Comparison of ENCODE assay signal across 9 mouse cellular contexts in the genomic region with DNA sequence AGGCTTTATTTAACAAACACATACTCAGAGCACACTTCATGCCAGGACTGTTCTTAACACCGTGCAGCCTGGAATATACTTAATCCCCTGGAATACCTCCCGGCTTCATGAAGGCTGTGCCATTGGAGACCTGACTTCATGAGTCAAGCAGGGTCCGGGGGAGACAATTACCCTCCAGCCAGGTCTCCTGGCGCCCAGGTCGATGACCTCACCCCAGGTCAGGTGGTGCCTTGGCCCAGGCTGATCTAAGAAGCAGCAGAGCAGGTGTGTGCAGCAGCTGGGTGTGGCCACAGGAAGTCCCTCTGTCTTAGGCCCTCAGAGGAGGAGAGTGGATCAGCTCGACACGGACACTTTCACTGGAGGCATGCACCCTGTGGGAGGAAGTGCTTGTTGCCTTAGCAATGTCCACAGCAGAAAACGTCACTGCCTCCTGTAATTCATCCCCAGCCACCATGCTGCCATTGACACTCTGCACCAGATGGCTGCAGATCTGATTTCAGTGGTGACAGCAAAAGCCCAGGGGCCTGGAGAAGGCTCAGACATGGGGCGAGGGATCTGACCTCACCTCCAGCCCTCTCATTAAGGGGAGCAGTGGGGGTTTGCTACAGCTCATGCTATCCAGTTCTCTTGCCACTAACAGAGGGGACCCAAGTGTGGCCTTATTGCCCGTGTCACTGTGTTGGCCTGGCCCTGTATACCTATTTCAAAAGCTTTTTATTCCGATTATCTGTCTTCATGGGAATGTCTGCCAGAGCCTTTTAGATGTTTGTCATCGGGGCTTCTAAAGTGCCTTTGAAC.
DNase-seq lines count a peak whose midpoint lies in the region; ATAC-seq lines count a peak whose summit lies in the region.
"Had no signal": no experiment of that assay in that cellular context is flagged by ENCODE, and none has a peak within 500 bp of the region (broad histone marks: within the 10 kb centered on the region; RNA-seq: fewer than 3 reads in every experiment).

No protein-coding gene starts in this region.

- H3K27ac ChIP-seq in heart, embryonic 16.5 days (ENCODE audit: low read length): no peak overlapping the region
- no peak overlapping the region for H3K27ac ChIP-seq in forebrain, embryonic 11.5 days (ENCODE audit: low read depth, low read length)

- H3K4me2 ChIP-seq in heart, embryonic 16.5 days (ENCODE audit: low read depth, low read length): no peak overlapping the region
- no peak overlapping the region for H3K4me2 ChIP-seq in forebrain, embryonic 11.5 days (ENCODE audit: low read depth, low read length, severe bottlenecking)

- no peaks in the 10 kb centered on the region for H3K36me3 ChIP-seq in heart, embryonic 16.5 days (ENCODE audit: control insufficient read depth, insufficient read depth)
- no peaks in the 10 kb centered on the region for H3K36me3 ChIP-seq in forebrain, embryonic 11.5 days (ENCODE audit: control insufficient read depth, insufficient read depth, low read length)

- H3K9me3 ChIP-seq in heart, embryonic 16.5 days (replicated peaks; ENCODE audit: control insufficient read depth, low read length): no peaks in the 10 kb centered on the region
- no peaks in the 10 kb centered on the region for H3K9me3 ChIP-seq in forebrain, embryonic 11.5 days (ENCODE audit: control insufficient read depth, low read length)

- WGBS in heart, embryonic 16.5 days: 34% methylated on average over 12 of the region's 12 CpGs
- WGBS in forebrain, embryonic 11.5 days: 57% methylated on average over 12 of the region's 12 CpGs

- peak; percentile 26; the same call in 1 of the 2 replicates for ATAC-seq in heart, embryonic 16.5 days (replicated peaks; ENCODE audit: extremely low read depth, insufficient read depth, low FRiP score)
- ATAC-seq in forebrain, embryonic 11.5 days (replicated peaks; ENCODE audit: low FRiP score): peak; percentile 60; the same call in 1 of the 2 replicates
- no peak for ATAC-seq in monocyte, adult 5-6 weeks (replicated peaks; ENCODE audit: insufficient number of reproducible peaks, low FRiP score, low TSS enrichment, poor library complexity, severe bottlenecking)
- no peak for ATAC-seq in activated CD4-positive, CD25-positive, alpha-beta regulatory T cell, adult 4 months

- intact Hi-C loops in heart, postnatal 10 days (cut with DNase I): no loop called here

- H3K27me3 ChIP-seq in heart, embryonic 16.5 days (ENCODE audit: control insufficient read depth, insufficient read depth, low read length): 0 out of 2 replicates have a peak, but pooled peaks cover 2% of the 10 kb centered on the region
- no peaks in the 10 kb centered on the region for H3K27me3 ChIP-seq in forebrain, embryonic 11.5 days (ENCODE audit: control insufficient read depth, insufficient read depth, low read length)

- peaks cover 20% of the 10 kb centered on the region for H3K4me1 ChIP-seq in heart, embryonic 16.5 days (ENCODE audit: control insufficient read depth, insufficient read depth, low read length)
- no peaks in the 10 kb centered on the region for H3K4me1 ChIP-seq in forebrain, embryonic 11.5 days (replicated peaks; ENCODE audit: control insufficient read depth, insufficient read depth, low read length)

- no peak for DNase-seq in heart, postnatal 10 days
- no peak for DNase-seq in forebrain, embryonic 11.5 days (ENCODE audit: low spot score)
- DNase-seq in kidney, postnatal 10 days: peak; percentile 23
- peak; percentile 32 for DNase-seq in neural tube, embryonic 10.5 days (ENCODE audit: extremely low spot score, low spot score)
- DNase-seq in layer of hippocampus, adult 8-10 months (ENCODE audit: low spot score in 2 of 2): no peak

- no peak overlapping the region for H3K9ac ChIP-seq in heart, embryonic 16.5 days (ENCODE audit: low read length)
- H3K9ac ChIP-seq in forebrain, embryonic 11.5 days (ENCODE audit: low read length): no peak overlapping the region

- no peak overlapping the region for H3K4me3 ChIP-seq in heart, embryonic 16.5 days (ENCODE audit: low read length)
- no peak overlapping the region for H3K4me3 ChIP-seq in forebrain, embryonic 11.5 days (ENCODE audit: low read depth, low read length)
- H3K4me3 ChIP-seq: myocyte had no signal

Comparison
In these comparisons a context has a peak if more than half of its experiments do, and no peak if none do; other contexts are left out.
1. ATAC-seq: peak in heart, embryonic 16.5 days (single experiment) and forebrain, embryonic 11.5 days (single experiment); none in monocyte, adult 5-6 weeks (single experiment) and activated CD4-positive, CD25-positive, alpha-beta regulatory T cell, adult 4 months (single experiment).
2. DNase-seq: peak in kidney, postnatal 10 days (single experiment) and neural tube, embryonic 10.5 days (single experiment); none in heart, postnatal 10 days (0 of 2), forebrain, embryonic 11.5 days (single experiment) and layer of hippocampus, adult 8-10 months (0 of 2).